Mouse (Mus musculus): ENCODE data around the gene Mipep.

- TF ChIP-seq GATA1 (IDR thresholded peaks at IDR 0.05; ENCODE audit: borderline replicate concordance, low read length) (no peak), FLI1 (IDR thresholded peaks at IDR 0.05; ENCODE audit: low read length) (no peak)
Measured at GRCm38 (mm10) chr14:60893882-60894281, 109.5 kb downstream of the Mipep start.
